ENCODE assay signal across 30 mouse cellular contexts in genomic region chr6:88772041-88772440, GRCm38 (mm10). TPM values are rescaled to one million over a fixed set of nuclear protein-coding genes. Genes with fewer than 3 reads are reported as not detected.
DNase-seq lines count a peak whose midpoint lies in the region; ATAC-seq and TF ChIP-seq lines count a peak whose summit lies in the region.
"Had no signal": no experiment of that assay in that cellular context is flagged by ENCODE, and none has a peak within 500 bp of the region (broad histone marks: within the 10 kb centered on the region; RNA-seq: fewer than 3 reads in every experiment).

No protein-coding gene starts in this region.

- H3K9ac ChIP-seq in embryonic facial prominence, embryonic 15.5 days, result no peak overlapping the region
- H3K9ac ChIP-seq in kidney, embryonic 15.5 days, result no peak overlapping the region
- H3K9ac ChIP-seq: hindbrain, embryonic 15.5 days; intestine, embryonic 15.5 days; limb, embryonic 15.5 days; liver, embryonic 14.5 days; lung, embryonic 15.5 days; neural tube, embryonic 12.5 days; stomach, embryonic 15.5 days had no signal

- H3K27ac ChIP-seq in gastrocnemius, adult 2 months, result peak overlapping the region; percentile 41
- peak overlapping the region; percentile 53 for H3K27ac ChIP-seq in left cerebral cortex, adult 2 months
- H3K27ac ChIP-seq in embryonic facial prominence, embryonic 15.5 days (replicated peaks), result 0 out of 2 replicates have a peak overlapping the region, but pooled peaks have one; percentile 36
- H3K27ac ChIP-seq in kidney, embryonic 15.5 days, result no peak overlapping the region
- H3K27ac ChIP-seq: hindbrain, embryonic 15.5 days; intestine, embryonic 15.5 days; limb, embryonic 15.5 days; liver, embryonic 14.5 days; lung, embryonic 15.5 days; neural tube, embryonic 12.5 days; stomach, embryonic 15.5 days had no signal

- no peaks in the 10 kb centered on the region for H3K9me3 ChIP-seq in embryonic facial prominence, embryonic 15.5 days (replicated peaks)
- no peaks in the 10 kb centered on the region for H3K9me3 ChIP-seq in kidney, embryonic 15.5 days (replicated peaks)
- H3K9me3 ChIP-seq: G1E; hindbrain, embryonic 15.5 days; intestine, embryonic 15.5 days; limb, embryonic 15.5 days; lung, embryonic 15.5 days; neural tube, embryonic 12.5 days; stomach, embryonic 15.5 days had no signal

- peaks cover 51% of the 10 kb centered on the region for H3K4me1 ChIP-seq in embryonic facial prominence, embryonic 15.5 days
- H3K4me1 ChIP-seq in kidney, embryonic 15.5 days, result peaks cover 35% of the 10 kb centered on the region

- no peak for ATAC-seq in embryonic facial prominence, embryonic 15.5 days (ENCODE audit: insufficient number of reproducible peaks, low FRiP score, low TSS enrichment, low read depth)
- ATAC-seq in kidney, embryonic 15.5 days (replicated peaks; ENCODE audit: low FRiP score), result no peak
- ATAC-seq: forebrain, embryonic 16.5 days; intestine, embryonic 15.5 days had no signal

- H3K36me3 ChIP-seq in embryonic facial prominence, embryonic 15.5 days, result no peaks in the 10 kb centered on the region
- no peaks in the 10 kb centered on the region for H3K36me3 ChIP-seq in kidney, embryonic 15.5 days
- H3K36me3 ChIP-seq: G1E; hindbrain, embryonic 15.5 days; intestine, embryonic 15.5 days; limb, embryonic 15.5 days; lung, embryonic 15.5 days; neural tube, embryonic 12.5 days; stomach, embryonic 15.5 days had no signal

- no peak for TF ChIP-seq CTCF in gastrocnemius, adult 2 months (IDR thresholded peaks at IDR 0.05)
- TF ChIP-seq CTCF in left cerebral cortex, adult 2 months (IDR thresholded peaks at IDR 0.05), result no peak

- H3K4me2 ChIP-seq in embryonic facial prominence, embryonic 15.5 days (replicated peaks), result no peak overlapping the region
- H3K4me2 ChIP-seq in kidney, embryonic 15.5 days, result no peak overlapping the region
- H3K4me2 ChIP-seq: heart, embryonic 11.5 days; hindbrain, embryonic 15.5 days; intestine, embryonic 15.5 days; limb, embryonic 15.5 days; lung, embryonic 15.5 days; neural tube, embryonic 12.5 days; stomach, embryonic 15.5 days had no signal

- H3K4me3 ChIP-seq in gastrocnemius, adult 2 months, result no peak overlapping the region
- no peak overlapping the region for H3K4me3 ChIP-seq in left cerebral cortex, adult 2 months
- no peak overlapping the region for H3K4me3 ChIP-seq in embryonic facial prominence, embryonic 15.5 days (replicated peaks)
- H3K4me3 ChIP-seq in kidney, embryonic 15.5 days (replicated peaks), result no peak overlapping the region
- H3K4me3 ChIP-seq: hindbrain, embryonic 15.5 days; intestine, embryonic 15.5 days; limb, embryonic 15.5 days; lung, embryonic 15.5 days; neural tube, embryonic 12.5 days; stomach, embryonic 15.5 days had no signal

- intact Hi-C loops in gastrocnemius, adult 2 months (cut with DNase I), result no loop called here
- intact Hi-C loops in gastrocnemius, postnatal 14 days (cut with DNase I; ENCODE audit: low total_unique reads), result no loop called here
- intact Hi-C loops in left cerebral cortex, adult 2 months (cut with DNase I), result no loop called here
- intact Hi-C loops in left cerebral cortex, postnatal 4 days (cut with DNase I), result no loop called here

- no peak for DNase-seq in gastrocnemius, adult 2 months
- DNase-seq in gastrocnemius, postnatal 14 days, result no peak
- DNase-seq in left cerebral cortex, adult 2 months (ENCODE audit: extremely low spot score in 1 of 2, low spot score in 2 of 2), result no peak
- DNase-seq in left cerebral cortex, postnatal 4 days, result no peak
- no peak for DNase-seq in kidney, postnatal 36 days
- DNase-seq: adrenal gland, adult 2 months; B cell, adult 2 months; cerebellum, adult 11 months; cerebellum, adult 9-11 months; heart, postnatal 4 days; kidney, adult 8-10 months; kidney, postnatal 14 days; lung, postnatal 4 days; midbrain, embryonic 14.5 days; right cerebral cortex, postnatal 14 days; thymus, adult 2 months; thymus, postnatal 4 days had no signal

- 49% methylated on average over 13 of the region's 13 CpGs for WGBS in embryonic facial prominence, embryonic 15.5 days
- 65% methylated on average over 13 of the region's 13 CpGs for WGBS in kidney, embryonic 15.5 days

- H3K27me3 ChIP-seq in embryonic facial prominence, embryonic 15.5 days, result no peaks in the 10 kb centered on the region
- no peaks in the 10 kb centered on the region for H3K27me3 ChIP-seq in kidney, embryonic 15.5 days
- H3K27me3 ChIP-seq: CH12.LX; hindbrain, embryonic 15.5 days; intestine, embryonic 15.5 days; limb, embryonic 15.5 days; lung, embryonic 15.5 days; neural tube, embryonic 12.5 days; stomach, embryonic 15.5 days had no signal

RNA-seq across cellular contexts. Expression of gene Mgll, which starts 47.8 kb away (rescaled TPM):
- 10 to 100 TPM; 22.5 to 46.8 TPM for total RNA-seq in gastrocnemius, adult 2 months (2021)
- 10 to 100 TPM; 64.9 to 70.5 TPM for total RNA-seq in gastrocnemius, postnatal 14 days (2021)
- total RNA-seq in left cerebral cortex, adult 2 months (2021), result 100 to 1,000 TPM; 185 to 189 TPM
- 10 to 100 TPM; 32.9 to 40.7 TPM for total RNA-seq in left cerebral cortex, postnatal 4 days (2021)
- 28.7 and 31.6 TPM in 2 replicates for polyA plus RNA-seq in embryonic facial prominence, embryonic 15.5 days (2015; fragmentation: Nextera tagmentation; extraction: Ambion mirVana)
- 38.6 and 39.0 TPM in 2 replicates for polyA plus RNA-seq in kidney, embryonic 15.5 days (2015; fragmentation: Nextera tagmentation; extraction: Ambion mirVana)
